Mouse (Mus musculus): ENCODE results near the gene Dock3.

Gene Dock3

GRCm38 (mm10) chr9:107231539-107232139 is at the start of gene Dock3:
Gene Dock3, minus strand, starts transcription at chr9:107231909.
- peak; percentile 67 to 79 for DNase-seq (ENCODE audit: low spot score in 2 of 2)

- no peak for DNase-seq (ENCODE audit: low spot score in 2 of 2)
These were observed 48.8 kb upstream of the Dock3 start for GRCm38 (mm10) chr9:107280322-107281027.

GRCm38 (mm10) chr9:107279378-107280321 is 47.9 kb upstream of the Dock3 start:
- no peak for DNase-seq (ENCODE audit: low spot score in 2 of 2)

GRCm38 (mm10) chr9:107278527-107279377 is 47.0 kb upstream of the Dock3 start:
- no peak for DNase-seq (ENCODE audit: low spot score in 2 of 2)

- DNase-seq (ENCODE audit: low spot score in 2 of 2) = no peak
These were observed 46.4 kb upstream of the Dock3 start for GRCm38 (mm10) chr9:107278126-107278525.

GRCm38 (mm10) chr9:107277603-107278002 is 45.9 kb upstream of the Dock3 start:
- DNase-seq (ENCODE audit: low spot score in 2 of 2) = no peak

GRCm38 (mm10) chr9:107275710-107276109 is 44.0 kb upstream of the Dock3 start:
- no peak for DNase-seq (ENCODE audit: low spot score in 2 of 2)

GRCm38 (mm10) chr9:107274751-107275150 is 43.0 kb upstream of the Dock3 start:
- DNase-seq (ENCODE audit: low spot score in 2 of 2) = no peak

- DNase-seq (ENCODE audit: low spot score in 2 of 2) = no peak
These were observed 41.5 kb upstream of the Dock3 start for GRCm38 (mm10) chr9:107273184-107273583.

GRCm38 (mm10) chr9:107272284-107272683 is 40.6 kb upstream of the Dock3 start:
- no peak for DNase-seq (ENCODE audit: low spot score in 2 of 2)

- no peak for DNase-seq (ENCODE audit: low spot score in 2 of 2)
These were observed 39.6 kb upstream of the Dock3 start for GRCm38 (mm10) chr9:107271177-107271938.

- no peak for DNase-seq (ENCODE audit: low spot score in 2 of 2)
These were observed 38.1 kb upstream of the Dock3 start for GRCm38 (mm10) chr9:107269772-107270171.

GRCm38 (mm10) chr9:107267721-107268402 is 36.2 kb upstream of the Dock3 start:
- no peak for DNase-seq (ENCODE audit: low spot score in 2 of 2)

- no peak for DNase-seq (ENCODE audit: low spot score in 2 of 2)
These were observed 35.3 kb upstream of the Dock3 start for GRCm38 (mm10) chr9:107267028-107267427.

- no peak for DNase-seq (ENCODE audit: low spot score in 2 of 2)
These were observed 33.0 kb upstream of the Dock3 start for GRCm38 (mm10) chr9:107264731-107265130.

GRCm38 (mm10) chr9:107263912-107264311 is 32.2 kb upstream of the Dock3 start:
- DNase-seq (ENCODE audit: low spot score in 2 of 2) = no peak

GRCm38 (mm10) chr9:107262375-107262774 is 30.7 kb upstream of the Dock3 start:
- no peak for DNase-seq (ENCODE audit: low spot score in 2 of 2)

GRCm38 (mm10) chr9:107261792-107262191 is 30.1 kb upstream of the Dock3 start:
- no peak for DNase-seq (ENCODE audit: low spot score in 2 of 2)

GRCm38 (mm10) chr9:107260836-107261235 is 29.1 kb upstream of the Dock3 start:
- no peak for DNase-seq (ENCODE audit: low spot score in 2 of 2)

GRCm38 (mm10) chr9:107260429-107260828 is 28.7 kb upstream of the Dock3 start:
- no peak for DNase-seq (ENCODE audit: low spot score in 2 of 2)
